Mouse (Mus musculus) brown adipose tissue, adult 24 weeks (tissue): ENCODE measurements around the gene Gm21885. TPM values are rescaled to one million over a fixed set of nuclear protein-coding genes. Genes with fewer than 3 reads are reported as not detected.

Experiments used
- H3K27ac ChIP-seq: fragments of 200-500 bp; replicated peaks from 2 replicates; pipeline ENCODE4 v1.5.1; 2012; ENCODE audit warnings: low read depth, mild to moderate bottlenecking, low read length
- H3K4me1 ChIP-seq: fragments of 200-500 bp; 2 replicates; pipeline ENCODE4 v1.6.1; 2012; ENCODE audit warnings: low read length, mixed read lengths; ENCODE audit not compliant: control insufficient read depth, insufficient read depth, insufficient read length
- H3K4me3 ChIP-seq: fragments of 200-500 bp; 2 replicates; pipeline ENCODE4 v1.5.1; 2012; ENCODE audit warnings: low read depth, mild to moderate bottlenecking, low read length, moderate library complexity; ENCODE audit not compliant: insufficient read depth
- polyA plus RNA-seq: library from polyadenylated mRNA; stranded (reverse); fragments of >200 nt; gene quantifications from 2 replicates; pipeline ENCODE4 v1.2.4, GENCODE M21; 2012; ENCODE audit not compliant: missing spikeins, insufficient read depth, insufficient read length

Gm21885 gene
- polyA plus RNA-seq, 1 experiment: not detected

- Histone ChIP-seq H3K4me1 (peaks cover 6% of the 10 kb centered on the region; the same call in 1 of the 2 replicates), H3K27ac (peak within 1 kb of the TSS; percentile 98), H3K4me3 (peak within 1 kb of the TSS; percentile 91)
These were observed 40.3 kb downstream of the Gm21885 start, which contains the start of gene Luc7l3 for GRCm38 (mm10) chr11:94321931-94322400. TSS of gene Luc7l3 (minus strand) at chr11:94321988.

DNA sequence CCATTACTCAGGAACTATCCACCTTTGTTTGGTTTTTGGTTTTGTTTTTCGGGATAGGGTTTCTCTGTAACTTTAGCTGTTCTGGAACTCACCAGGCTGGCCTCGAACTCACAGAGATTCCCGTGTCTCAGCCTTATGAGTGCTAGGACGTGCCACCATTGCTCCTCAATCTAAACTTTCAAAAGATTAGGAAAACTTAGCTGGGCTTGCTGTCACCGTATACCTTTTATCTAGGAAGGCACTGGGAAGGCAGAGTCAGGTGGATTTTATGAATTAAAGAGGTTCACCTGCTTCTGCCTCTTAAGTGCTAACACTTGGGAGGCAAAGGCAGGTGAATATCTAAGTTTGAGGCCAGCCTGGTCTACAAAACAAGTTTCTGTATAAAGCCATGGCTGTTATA lies 41.0 kb downstream of the Gm21885 start:
- peak overlapping the region; percentile 81; the same call in 1 of the 2 replicates for H3K4me3 ChIP-seq
- peak overlapping the region; percentile 98 for H3K27ac ChIP-seq
- peaks cover 6% of the 10 kb centered on the region; the same call in 1 of the 2 replicates for H3K4me1 ChIP-seq

DNA sequence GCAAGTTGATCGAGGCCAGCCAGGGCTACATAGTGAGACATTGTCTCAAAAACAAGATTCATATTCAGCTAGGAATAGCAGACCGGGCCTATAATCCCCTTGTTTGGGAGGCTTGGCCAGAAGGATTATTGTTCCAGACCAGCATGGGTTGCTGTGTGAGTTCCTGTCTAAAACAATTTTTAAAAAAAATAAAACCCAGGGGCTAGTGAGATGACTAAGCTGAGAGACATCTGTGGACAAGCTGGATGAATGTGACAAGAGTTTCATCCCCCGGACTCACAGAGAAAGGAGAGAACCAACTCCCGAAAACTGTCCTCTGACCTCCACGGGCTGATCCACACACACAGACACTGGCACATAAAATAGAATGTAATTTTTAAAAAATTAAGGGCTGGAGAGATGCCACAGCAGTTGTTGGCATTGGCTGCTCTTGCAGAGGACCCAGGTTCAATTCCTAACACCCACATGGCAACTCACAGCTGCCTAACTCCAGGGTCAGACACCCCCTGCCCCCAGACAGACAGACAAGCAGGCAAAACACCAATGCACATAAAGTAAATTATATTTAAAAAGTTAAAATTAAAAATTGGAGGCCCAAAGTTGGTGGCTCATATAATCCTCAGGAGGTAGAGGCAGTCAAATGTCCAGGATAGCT lies 41.7 kb downstream of the Gm21885 start:
- Histone ChIP-seq H3K4me1 (peaks cover 6% of the 10 kb centered on the region; the same call in 1 of the 2 replicates), H3K4me3 (no peak overlapping the region), H3K27ac (no peak overlapping the region)

DNA sequence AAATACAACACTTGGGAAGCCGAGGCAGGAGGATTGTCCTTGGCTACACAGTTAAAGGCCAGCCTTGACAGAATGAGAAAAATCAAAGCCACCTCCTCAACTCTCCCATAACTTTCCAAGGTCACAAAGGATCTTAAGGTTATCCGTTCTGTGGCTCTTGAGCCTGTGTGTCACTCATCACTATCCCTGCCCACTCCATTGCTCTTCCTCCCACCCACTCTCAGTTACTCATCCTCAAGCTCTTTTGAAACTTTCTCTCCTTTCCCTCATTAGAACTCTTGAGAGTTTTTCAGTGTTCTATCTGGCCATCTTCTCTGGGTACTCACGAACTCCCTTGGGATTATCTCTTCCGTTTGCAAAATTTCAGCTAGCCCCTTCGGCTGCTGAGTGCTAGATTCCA lies 42.9 kb downstream of the Gm21885 start:
- Histone ChIP-seq H3K27ac (no peak overlapping the region), H3K4me1 (peaks cover 6% of the 10 kb centered on the region; the same call in 1 of the 2 replicates), H3K4me3 (no peak overlapping the region)

DNA sequence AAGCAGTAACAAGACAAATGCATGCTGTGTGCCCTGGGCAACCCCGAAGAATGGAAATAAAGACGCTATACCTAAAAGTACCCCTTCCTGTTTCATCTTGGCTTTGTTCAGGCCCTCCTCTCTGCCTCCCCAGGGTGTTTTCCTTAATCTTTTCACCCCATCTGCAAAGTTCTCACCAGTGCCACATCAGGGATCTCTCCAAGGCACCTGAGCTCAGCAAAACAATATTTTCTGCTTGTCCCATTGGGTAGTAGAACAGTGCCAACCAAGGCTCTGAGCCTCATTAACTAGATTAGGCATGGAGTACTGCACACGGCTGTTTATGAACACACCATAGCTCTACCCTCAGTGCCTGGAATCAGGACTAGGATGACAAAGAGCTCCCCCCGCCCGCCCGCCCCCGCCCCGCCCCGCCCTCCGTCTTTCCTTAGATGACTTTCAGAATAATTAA lies 45.3 kb downstream of the Gm21885 start:
- H3K27ac ChIP-seq: peak overlapping the region; percentile 70
- H3K4me3 ChIP-seq: peak overlapping the region; percentile 38
- H3K4me1 ChIP-seq: peaks cover 8% of the 10 kb centered on the region

GRCm38 (mm10) chr11:94327693-94328643 lies 46.3 kb downstream of the Gm21885 start, which contains the start of gene Ankrd40:
TSS of gene Ankrd40 (plus strand) at chr11:94328001.
- Histone ChIP-seq H3K4me1 (peaks cover 8% of the 10 kb centered on the region), H3K4me3 (peak within 1 kb of the TSS; percentile 76), H3K27ac (peak within 1 kb of the TSS; percentile 98)

DNA sequence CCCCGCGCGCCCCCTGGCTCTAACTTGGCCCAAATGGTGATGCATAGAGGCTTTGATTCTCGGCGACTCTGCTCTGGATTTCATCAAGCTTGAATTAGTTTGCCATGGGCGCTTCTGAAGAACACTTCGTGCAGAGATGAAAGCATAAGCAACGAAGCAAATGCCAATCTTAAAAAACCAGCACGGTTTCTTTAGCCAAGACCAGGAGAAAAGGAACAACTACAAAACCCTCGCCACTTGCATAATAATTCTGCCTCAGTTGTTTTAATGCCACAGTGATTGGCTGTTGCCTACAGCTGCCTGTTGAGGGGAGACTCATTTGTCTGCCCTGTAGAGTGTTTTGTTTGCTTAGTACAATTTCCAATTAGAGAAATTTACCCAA lies 47.0 kb downstream of the Gm21885 start:
- Histone ChIP-seq H3K4me1 (peaks cover 8% of the 10 kb centered on the region), H3K4me3 (peak overlapping the region; percentile 76), H3K27ac (peak overlapping the region; percentile 41; the same call in 1 of the 2 replicates)

DNA sequence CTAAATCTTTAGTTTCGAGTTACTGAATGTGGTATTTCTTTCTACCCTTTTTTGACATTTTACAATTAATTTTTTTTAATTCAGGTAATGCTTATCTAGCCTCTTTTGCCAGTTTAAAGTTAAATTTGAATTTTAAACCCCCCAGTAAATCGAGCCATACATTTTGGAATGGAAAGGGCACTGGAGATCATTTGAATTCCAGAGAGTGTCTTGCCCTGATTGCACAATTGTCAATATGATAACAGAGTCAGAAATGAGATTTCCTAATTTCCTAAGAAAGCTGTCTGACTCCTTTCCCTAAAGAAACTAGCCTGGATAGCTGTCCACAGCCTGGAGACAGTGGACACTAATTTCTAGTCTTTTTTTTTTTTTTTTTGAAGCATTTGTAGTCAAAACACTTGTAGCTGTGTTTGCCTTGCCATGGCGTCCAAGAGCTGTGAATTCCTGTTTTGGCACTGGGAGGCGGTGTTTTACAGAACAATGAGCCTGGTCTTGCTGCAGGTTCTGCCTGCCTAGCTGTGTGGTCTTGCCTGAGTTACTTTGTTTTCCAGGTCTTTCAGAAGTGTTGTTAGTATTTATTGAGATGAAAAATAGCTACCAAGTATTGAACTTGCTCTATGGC lies 47.7 kb downstream of the Gm21885 start:
- H3K27ac ChIP-seq: no peak overlapping the region
- H3K4me1 ChIP-seq: peaks cover 8% of the 10 kb centered on the region
- H3K4me3 ChIP-seq: no peak overlapping the region

DNA sequence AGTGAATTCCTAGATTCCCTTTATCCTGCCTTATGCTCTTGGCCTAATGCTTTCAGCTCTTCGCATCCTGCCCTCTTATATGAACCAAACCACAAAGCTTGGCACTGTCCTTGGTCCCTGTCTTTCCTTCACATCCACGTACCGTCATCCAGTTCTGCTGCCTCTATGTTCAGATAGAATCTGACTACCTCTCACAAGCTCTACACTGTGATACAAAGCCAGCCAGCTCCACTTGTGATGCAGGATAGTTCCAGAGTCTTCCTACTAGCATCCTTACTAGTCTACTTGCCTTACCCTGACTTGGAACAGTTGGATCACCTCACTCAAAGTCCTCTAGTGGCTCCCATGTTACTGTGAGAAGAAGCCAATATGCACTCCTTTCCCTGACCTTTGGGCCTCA lies 48.5 kb downstream of the Gm21885 start:
- H3K4me3 ChIP-seq: no peak overlapping the region
- H3K4me1 ChIP-seq: peaks cover 8% of the 10 kb centered on the region
- H3K27ac ChIP-seq: no peak overlapping the region

- H3K27ac ChIP-seq: no peak overlapping the region
- no peak overlapping the region for H3K4me3 ChIP-seq
- H3K4me1 ChIP-seq: peaks cover 4% of the 10 kb centered on the region
These were observed 51.1 kb downstream of the Gm21885 start for GRCm38 (mm10) chr11:94332726-94333125.

DNA sequence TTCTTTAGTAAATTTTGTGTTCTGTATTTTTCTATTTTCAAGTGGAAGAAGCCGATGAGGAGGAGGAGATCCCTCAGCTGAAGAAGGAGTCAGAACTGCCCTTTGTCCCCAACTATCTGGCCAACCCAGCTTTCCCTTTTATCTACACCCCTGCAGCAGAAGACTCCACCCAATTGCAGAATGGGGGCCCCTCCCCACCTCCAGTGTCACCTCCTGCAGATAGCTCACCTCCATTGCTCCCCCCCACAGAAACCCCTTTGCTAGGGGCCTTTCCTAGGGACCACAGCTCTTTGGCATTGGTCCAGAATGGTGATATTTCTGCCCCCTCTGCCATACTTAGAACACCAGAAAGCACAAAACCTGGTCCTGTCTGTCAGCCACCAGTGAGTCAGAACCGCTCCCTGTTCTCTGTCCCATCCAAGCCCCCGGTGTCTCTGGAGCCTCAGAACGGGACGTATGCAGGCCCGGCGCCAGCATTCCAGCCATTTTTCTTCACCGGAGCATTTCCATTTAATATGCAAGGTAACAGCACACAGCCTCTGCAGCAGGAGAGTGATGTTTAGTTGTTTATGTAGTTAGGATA lies 52.8 kb downstream of the Gm21885 start:
- peaks cover 4% of the 10 kb centered on the region for H3K4me1 ChIP-seq
- H3K4me3 ChIP-seq: no peak overlapping the region
- H3K27ac ChIP-seq: no peak overlapping the region

Other genes with a start within 250 kb of the Gm21885 start
- 172 and 175 TPM in 2 replicates for gene Tob1, start 70.4 kb upstream of the Gm21885 start, polyA plus RNA-seq
- gene Wfikkn2, start 35.9 kb upstream of the Gm21885 start, polyA plus RNA-seq: 0.28 and 0.54 TPM in 2 replicates
- 26.6 and 58.1 TPM in 2 replicates for gene Luc7l3, start 40.1 kb downstream of the Gm21885 start, polyA plus RNA-seq
- gene Ankrd40, start 46.1 kb downstream of the Gm21885 start, polyA plus RNA-seq: 160 and 214 TPM in 2 replicates
- 0.50 and 1.7 TPM in 2 replicates for gene Abcc3, start 111.1 kb downstream of the Gm21885 start, polyA plus RNA-seq
- 0.83 and 1.0 TPM in 2 replicates for gene Cacna1g, start 192.3 kb downstream of the Gm21885 start, polyA plus RNA-seq
- gene Spata20, start 204.3 kb downstream of the Gm21885 start, polyA plus RNA-seq: not detected in 2 replicates
- not detected in 2 replicates for gene Epn3, start 218.1 kb downstream of the Gm21885 start, polyA plus RNA-seq
- not detected in 2 replicates for gene Mycbpap, start 239.9 kb downstream of the Gm21885 start, polyA plus RNA-seq